Mouse (Mus musculus) kidney, adult 2 months (tissue): Measurements from ENCODE around the gene Ncoa3. TPM values are rescaled to one million over a fixed set of nuclear protein-coding genes. Genes with fewer than 3 reads are reported as not detected.

Source experiments
- DNase-seq: peaks from one replicate; pipeline ENCODE4 v3.0.0; 2021
- H3K27ac ChIP-seq: fragments of 200-500 bp; 2 replicates; pipeline ENCODE4 v1.5.1; 2012; ENCODE audit warnings: low read depth, low read length, control low read depth, inconsistent platforms; ENCODE audit not compliant: insufficient read depth
- H3K27me3 ChIP-seq: fragments of 200-500 bp; replicated peaks from 2 replicates; pipeline ENCODE4 v1.6.1; 2012; ENCODE audit warnings: mild to moderate bottlenecking, moderate library complexity, low read length, inconsistent platforms; ENCODE audit not compliant: control insufficient read depth, insufficient read depth
- H3K36me3 ChIP-seq: fragments of 200-500 bp; 2 replicates; pipeline ENCODE4 v1.6.1; 2012; ENCODE audit warnings: mild to moderate bottlenecking, moderate library complexity, low read length, inconsistent platforms; ENCODE audit not compliant: control insufficient read depth, insufficient read depth
- H3K4me1 ChIP-seq: fragments of 200-500 bp; 2 replicates; pipeline ENCODE4 v1.6.1; 2011; ENCODE audit warnings: low read length; ENCODE audit not compliant: control insufficient read depth, insufficient read depth
- H3K4me3 ChIP-seq: fragments of 200-500 bp; 2 replicates; pipeline ENCODE4 v1.5.1; 2011; ENCODE audit warnings: mild to moderate bottlenecking, low read depth, low read length, control low read depth; ENCODE audit not compliant: insufficient read depth
- CTCF ChIP-seq: fragments of 200-500 bp; conservative IDR thresholded peaks from 2 replicates; pipeline ENCODE4 v1.5.1; 2011; ENCODE audit warnings: low read depth, mild to moderate bottlenecking, control low read depth, low read length, moderate library complexity, mixed read lengths; ENCODE audit not compliant: insufficient read depth, insufficient read length
- POLR2A ChIP-seq: fragments of 200-500 bp; IDR thresholded peaks from one replicate; pipeline ENCODE4 v1.6.1; 2011; ENCODE audit warnings: low read depth, low read length, control low read depth
- WGBS: fragments of 180-500 bp; shearing (Covaris S2); methylation state at CpG from one replicate; pipeline ENCODE4 v1.1.7; 2018; 5-methylcytosine and 5-hydroxymethylcytosine counted together
- polyA plus RNA-seq: library from polyadenylated mRNA; depleted of rRNA; stranded (reverse); fragments of >200 nt; gene quantifications from 2 replicates; pipeline ENCODE4 v1.2.3, GENCODE M21; 2012

Gene Ncoa3
- polyA plus RNA-seq, 1 experiment: 36.3 TPM

DNA sequence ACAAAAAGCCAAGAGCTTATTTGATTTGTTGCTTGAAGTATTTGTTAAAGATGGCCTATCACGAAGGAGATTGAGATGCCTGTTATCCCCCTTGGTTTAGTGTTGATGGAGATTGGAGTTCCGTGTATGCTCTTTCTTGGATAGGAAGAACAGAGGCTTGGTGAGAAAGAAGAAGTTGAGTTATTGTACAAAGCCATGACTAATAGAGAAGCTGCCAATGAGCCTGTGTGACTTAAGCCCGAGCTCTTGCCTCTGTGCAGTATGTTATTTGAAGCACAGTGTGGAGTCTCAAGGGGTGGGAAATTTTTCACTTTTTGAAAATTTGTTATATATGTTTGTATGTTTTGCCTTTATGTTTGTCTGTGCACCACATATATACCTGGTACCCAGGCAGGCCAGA lies 26.3 kb downstream of the Ncoa3 start:
- no peak overlapping the region for H3K27ac ChIP-seq
- no peaks in the 10 kb centered on the region for H3K36me3 ChIP-seq
- peaks cover 40% of the 10 kb centered on the region for H3K4me1 ChIP-seq
- TF ChIP-seq POLR2A (no peak), CTCF (no peak)
- no peak for DNase-seq
- 77% methylated on average over 3 of the region's 3 CpGs for WGBS
- H3K27me3 ChIP-seq: no peaks in the 10 kb centered on the region
- H3K4me3 ChIP-seq: no peak overlapping the region

DNA sequence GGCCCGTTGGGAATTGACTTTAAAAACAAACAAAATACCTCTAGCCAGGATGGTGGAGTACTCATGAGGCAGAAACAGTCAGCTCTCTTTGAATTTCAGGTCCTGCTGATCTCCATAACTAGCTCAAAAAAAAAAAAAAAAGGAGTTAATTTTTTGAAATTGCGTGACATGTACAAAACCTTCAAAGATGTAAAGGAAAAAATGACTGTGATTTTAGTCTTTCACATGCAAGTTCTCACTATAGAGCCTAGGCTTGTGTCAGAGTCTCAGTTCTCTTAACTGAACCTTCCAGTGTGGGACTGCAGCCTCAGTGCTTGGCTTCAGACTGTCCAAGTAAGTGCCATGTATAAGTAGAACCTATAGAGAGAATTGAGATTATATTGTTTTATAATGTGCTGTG lies 27.6 kb downstream of the Ncoa3 start:
- H3K27ac ChIP-seq: no peak overlapping the region
- 74% methylated on average over 2 of the region's 2 CpGs for WGBS
- H3K4me3 ChIP-seq: no peak overlapping the region
- no peak for DNase-seq
- H3K36me3 ChIP-seq: no peaks in the 10 kb centered on the region
- TF ChIP-seq POLR2A (no peak), CTCF (no peak)
- no peaks in the 10 kb centered on the region for H3K27me3 ChIP-seq
- peaks cover 47% of the 10 kb centered on the region for H3K4me1 ChIP-seq

DNA sequence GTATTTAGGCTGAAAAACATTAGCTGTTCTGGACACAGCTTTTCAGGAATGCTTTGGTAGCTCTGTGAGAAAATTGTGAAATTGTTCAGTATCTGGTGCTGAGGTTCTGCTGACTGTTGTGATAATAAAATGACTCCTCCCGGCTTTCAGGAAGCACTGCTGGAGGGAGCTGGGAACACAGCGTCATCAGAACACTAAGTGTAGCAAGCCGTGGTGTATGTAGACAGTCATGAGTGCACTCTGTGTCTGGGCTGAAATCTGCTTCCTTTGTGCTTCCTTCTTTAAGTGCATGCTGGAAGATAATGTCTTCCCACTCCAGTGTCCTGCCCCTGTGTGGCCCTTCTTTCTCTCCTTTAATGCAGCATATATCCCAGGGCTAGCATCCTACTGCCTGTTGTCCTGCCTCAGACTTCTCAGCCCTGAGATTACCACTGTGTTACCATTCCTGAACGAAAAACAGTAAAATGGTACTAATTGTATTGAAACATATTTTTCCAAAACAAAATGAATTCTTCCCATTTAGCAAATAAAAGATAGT lies 28.7 kb downstream of the Ncoa3 start:
- no peak for TF ChIP-seq CTCF
- TF ChIP-seq POLR2A: no peak

DNA sequence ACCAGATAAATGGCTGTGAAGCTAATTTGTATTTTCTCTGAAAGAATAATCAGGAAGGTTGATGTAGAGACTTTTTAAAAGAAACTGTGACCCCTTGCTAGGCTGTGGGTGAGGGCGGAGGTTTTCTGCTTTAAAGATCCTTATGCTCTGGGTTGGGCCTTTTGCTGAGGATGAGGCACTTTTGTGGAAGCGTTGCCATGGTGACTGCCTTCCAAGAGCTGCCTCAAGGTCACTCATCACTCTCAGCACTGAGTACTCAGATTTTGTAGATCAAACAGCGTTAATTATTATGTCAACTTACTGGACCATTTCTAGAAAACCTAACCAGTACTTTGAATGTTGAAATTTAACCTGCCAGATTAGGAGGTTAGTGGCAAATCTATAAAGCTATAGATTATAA lies 29.2 kb downstream of the Ncoa3 start:
- no peaks in the 10 kb centered on the region for H3K36me3 ChIP-seq
- H3K4me3 ChIP-seq: no peak overlapping the region
- peak; percentile 87 for DNase-seq
- no peaks in the 10 kb centered on the region for H3K27me3 ChIP-seq
- TF ChIP-seq POLR2A (no peak), CTCF (no peak)
- H3K4me1 ChIP-seq: peaks cover 54% of the 10 kb centered on the region
- H3K27ac ChIP-seq: peak overlapping the region; percentile 18; the same call in 1 of the 2 replicates
- 19% methylated on average over 3 of the region's 3 CpGs for WGBS

More for the DNA sequence above, 28.7 kb downstream of the Ncoa3 start:
- Histone ChIP-seq H3K4me1 (peaks cover 51% of the 10 kb centered on the region), H3K27me3 (no peaks in the 10 kb centered on the region), H3K27ac (peak overlapping the region; percentile 54), H3K36me3 (no peaks in the 10 kb centered on the region), H3K4me3 (no peak overlapping the region)
- DNase-seq: no peak
- 9% methylated on average over 4 of the region's 4 CpGs for WGBS

DNA sequence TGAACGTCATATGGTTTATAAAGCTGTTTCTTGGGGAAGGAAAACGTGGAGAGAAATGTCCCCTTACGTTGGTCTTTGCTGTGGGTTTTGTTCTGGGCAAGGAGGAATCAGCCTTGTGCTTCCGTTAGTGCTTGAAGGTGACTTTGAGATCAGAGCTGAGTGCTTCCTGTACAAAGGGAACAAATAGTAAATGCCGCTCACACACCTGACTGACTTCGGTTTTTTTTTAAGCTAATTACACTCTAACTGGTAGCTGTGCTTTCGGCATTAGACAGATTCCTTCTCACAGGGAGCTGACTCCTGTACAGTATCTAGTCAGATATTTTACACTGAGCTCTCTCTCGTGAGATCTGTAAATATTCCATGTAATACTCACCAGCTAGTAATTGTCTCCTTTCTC lies 29.9 kb downstream of the Ncoa3 start:
- H3K36me3 ChIP-seq: no peaks in the 10 kb centered on the region
- TF ChIP-seq POLR2A (no peak), CTCF (no peak)
- H3K4me1 ChIP-seq: peaks cover 52% of the 10 kb centered on the region
- H3K27ac ChIP-seq: peak overlapping the region; percentile 81
- WGBS: 11% methylated on average over 8 of the region's 8 CpGs
- peak; percentile 91 for DNase-seq
- no peaks in the 10 kb centered on the region for H3K27me3 ChIP-seq
- H3K4me3 ChIP-seq: no peak overlapping the region

DNA sequence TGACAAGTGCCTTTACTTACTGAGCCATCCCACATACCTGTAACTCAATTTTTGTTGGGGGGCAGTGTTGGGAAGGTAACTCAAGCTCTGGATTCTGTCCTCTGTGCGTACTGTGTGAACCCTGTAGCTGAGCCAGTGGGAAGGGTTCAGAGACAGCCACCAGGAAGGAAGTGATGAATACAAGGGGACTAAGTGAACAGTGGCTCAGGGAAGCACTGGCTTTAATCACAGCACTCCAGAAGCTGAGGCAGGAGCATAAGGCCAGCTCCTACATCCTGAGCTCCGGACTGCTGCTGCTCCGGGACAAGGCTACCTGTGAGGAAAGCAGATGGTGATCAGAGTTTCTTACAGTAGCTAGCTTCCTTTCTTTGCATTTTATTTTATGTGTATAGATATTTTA lies 31.6 kb downstream of the Ncoa3 start:
- Histone ChIP-seq H3K4me3 (no peak overlapping the region), H3K36me3 (no peaks in the 10 kb centered on the region), H3K27ac (peak overlapping the region; percentile 53), H3K4me1 (peaks cover 51% of the 10 kb centered on the region), H3K27me3 (no peaks in the 10 kb centered on the region)
- WGBS: 72% methylated on average over 3 of the region's 3 CpGs
- DNase-seq: no peak
- TF ChIP-seq CTCF (no peak), POLR2A (no peak)

DNA sequence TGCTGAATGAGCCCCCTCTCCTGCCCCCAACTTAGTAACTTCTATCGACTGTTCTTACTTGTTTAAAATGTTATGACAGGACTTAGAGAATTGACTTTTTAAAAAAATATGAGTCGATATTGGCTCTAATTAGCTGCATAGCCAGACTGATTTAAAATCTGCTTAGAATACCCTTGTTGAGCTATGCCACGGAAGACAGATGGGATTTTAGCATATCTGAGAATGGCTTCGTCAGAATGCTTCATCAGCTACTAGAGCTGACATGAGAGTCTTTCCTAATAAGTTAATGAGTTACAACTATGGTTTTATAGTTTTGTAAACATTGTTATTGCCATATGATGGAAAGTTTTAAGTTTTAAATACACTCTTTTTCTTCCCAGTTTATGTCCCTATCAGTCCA lies 32.2 kb downstream of the Ncoa3 start:
- H3K36me3 ChIP-seq: no peaks in the 10 kb centered on the region
- H3K4me1 ChIP-seq: peaks cover 54% of the 10 kb centered on the region
- no peak for DNase-seq
- TF ChIP-seq CTCF: no peak
- TF ChIP-seq POLR2A: no peak
- H3K4me3 ChIP-seq: no peak overlapping the region
- 49% methylated on average over 4 of the region's 4 CpGs for WGBS
- no peaks in the 10 kb centered on the region for H3K27me3 ChIP-seq
- peak overlapping the region; percentile 53; the same call in 1 of the 2 replicates for H3K27ac ChIP-seq
